Mouse (Mus musculus): ENCODE measurements at regions not wholly inside any gene's neighbourhood (a gene's known extent, or its start where the extent isn't known, plus 50 kb on each side); places are given as distances from the start of the nearest gene placed in this dataset.

GRCm38 (mm10) chr11:19595107-19595506, 329.1 kb upstream of the Spred2 start:
- ATAC-seq (ENCODE audit: low read depth): no peak
- Histone ChIP-seq H3K36me3 (no peaks in the 10 kb centered on the region), H3K9me3 (no peaks in the 10 kb centered on the region), H3K4me3 (no peak overlapping the region), H3K27ac (replicated peaks) (no peak overlapping the region), H3K4me1 (replicated peaks) (no peaks in the 10 kb centered on the region), H3K27me3 (no peaks in the 10 kb centered on the region), H3K9ac (no peak overlapping the region), H3K4me2 (no peak overlapping the region)
- 84% methylated on average over 4 of the region's 4 CpGs for WGBS

GRCm38 (mm10) chr11:19596336-19596735, 327.8 kb upstream of the Spred2 start:
- no peaks in the 10 kb centered on the region for H3K4me1 ChIP-seq (replicated peaks)

GRCm38 (mm10) chr11:19599433-19599832, 324.7 kb upstream of the Spred2 start:
- Histone ChIP-seq H3K27ac (replicated peaks) (no peak overlapping the region), H3K9me3 (no peaks in the 10 kb centered on the region), H3K4me2 (no peak overlapping the region), H3K9ac (no peak overlapping the region), H3K36me3 (no peaks in the 10 kb centered on the region), H3K4me1 (replicated peaks) (no peaks in the 10 kb centered on the region), H3K4me3 (no peak overlapping the region), H3K27me3 (no peaks in the 10 kb centered on the region)
- WGBS: 70% methylated on average over 9 of the region's 9 CpGs
- no peak for ATAC-seq (ENCODE audit: low read depth)

More at GRCm38 (mm10) chr11:19596336-19596735, 327.8 kb upstream of the Spred2 start:
- Histone ChIP-seq H3K4me2 (no peak overlapping the region), H3K27ac (replicated peaks) (no peak overlapping the region), H3K9me3 (no peaks in the 10 kb centered on the region), H3K27me3 (no peaks in the 10 kb centered on the region), H3K4me3 (no peak overlapping the region), H3K36me3 (no peaks in the 10 kb centered on the region), H3K9ac (no peak overlapping the region)
- ATAC-seq (ENCODE audit: low read depth): no peak

- 79% methylated on average over 15 of the region's 15 CpGs for WGBS
- Histone ChIP-seq H3K27me3 (no peaks in the 10 kb centered on the region), H3K36me3 (no peaks in the 10 kb centered on the region), H3K4me3 (no peak overlapping the region), H3K9ac (no peak overlapping the region), H3K9me3 (no peaks in the 10 kb centered on the region), H3K4me1 (replicated peaks) (no peaks in the 10 kb centered on the region; the same call in 1 of the 2 replicates), H3K4me2 (no peak overlapping the region), H3K27ac (replicated peaks) (no peak overlapping the region)
- ATAC-seq (ENCODE audit: low read depth): no peak
Observed at GRCm38 (mm10) chr11:19601216-19601938, 322.8 kb upstream of the Spred2 start.

- WGBS: 89% methylated on average over 5 of the region's 5 CpGs
- Histone ChIP-seq H3K36me3 (no peaks in the 10 kb centered on the region), H3K9ac (no peak overlapping the region), H3K4me2 (no peak overlapping the region), H3K4me1 (replicated peaks) (no peaks in the 10 kb centered on the region; the same call in 1 of the 2 replicates), H3K27me3 (no peaks in the 10 kb centered on the region), H3K4me3 (no peak overlapping the region), H3K27ac (replicated peaks) (no peak overlapping the region), H3K9me3 (no peaks in the 10 kb centered on the region)
- no peak for ATAC-seq (ENCODE audit: low read depth)
Observed at GRCm38 (mm10) chr11:19602496-19602895, 321.7 kb upstream of the Spred2 start.

- H3K4me1 ChIP-seq (replicated peaks): peaks cover 4% of the 10 kb centered on the region; the same call in 1 of the 2 replicates
- no peaks in the 10 kb centered on the region for H3K9me3 ChIP-seq
- peak overlapping the region; percentile 64 for H3K27ac ChIP-seq (replicated peaks)
- H3K4me3 ChIP-seq: no peak overlapping the region
- ATAC-seq (ENCODE audit: low read depth): no peak
- H3K4me2 ChIP-seq: no peak overlapping the region
- H3K27me3 ChIP-seq: no peaks in the 10 kb centered on the region
- H3K9ac ChIP-seq: no peak overlapping the region
- no peaks in the 10 kb centered on the region for H3K36me3 ChIP-seq
- WGBS: 65% methylated on average over 4 of the region's 4 CpGs
Observed at GRCm38 (mm10) chr11:19605602-19606001, 318.6 kb upstream of the Spred2 start.

- Histone ChIP-seq H3K9me3 (no peaks in the 10 kb centered on the region), H3K27ac (replicated peaks) (no peak overlapping the region), H3K36me3 (no peaks in the 10 kb centered on the region), H3K4me2 (no peak overlapping the region), H3K4me1 (replicated peaks) (peaks cover 4% of the 10 kb centered on the region; the same call in 1 of the 2 replicates), H3K27me3 (no peaks in the 10 kb centered on the region), H3K9ac (no peak overlapping the region), H3K4me3 (no peak overlapping the region)
- ATAC-seq (ENCODE audit: low read depth): no peak
- 94% methylated on average over 8 of the region's 8 CpGs for WGBS
Observed at GRCm38 (mm10) chr11:19606943-19607342, 317.2 kb upstream of the Spred2 start.

GRCm38 (mm10) chr11:19607941-19608340, 316.2 kb upstream of the Spred2 start:
- no peaks in the 10 kb centered on the region for H3K36me3 ChIP-seq

GRCm38 (mm10) chr11:19608523-19608922, 315.7 kb upstream of the Spred2 start:
- no peaks in the 10 kb centered on the region for H3K9me3 ChIP-seq
- H3K4me3 ChIP-seq: no peak overlapping the region
- no peak overlapping the region for H3K4me2 ChIP-seq
- no peak overlapping the region for H3K9ac ChIP-seq
- no peaks in the 10 kb centered on the region for H3K36me3 ChIP-seq
- 84% methylated on average over 4 of the region's 4 CpGs for WGBS
- H3K27ac ChIP-seq (replicated peaks): no peak overlapping the region
- no peaks in the 10 kb centered on the region for H3K27me3 ChIP-seq
- no peak for ATAC-seq (ENCODE audit: low read depth)
- peaks cover 4% of the 10 kb centered on the region; the same call in 1 of the 2 replicates for H3K4me1 ChIP-seq (replicated peaks)

More at GRCm38 (mm10) chr11:19607941-19608340, 316.2 kb upstream of the Spred2 start:
- no peaks in the 10 kb centered on the region for H3K9me3 ChIP-seq
- H3K27me3 ChIP-seq: no peaks in the 10 kb centered on the region
- H3K9ac ChIP-seq: no peak overlapping the region
- no peak overlapping the region for H3K4me3 ChIP-seq
- H3K27ac ChIP-seq (replicated peaks): no peak overlapping the region
- ATAC-seq (ENCODE audit: low read depth): no peak
- H3K4me2 ChIP-seq: no peak overlapping the region
- H3K4me1 ChIP-seq (replicated peaks): peaks cover 4% of the 10 kb centered on the region; the same call in 1 of the 2 replicates

- no peaks in the 10 kb centered on the region for H3K36me3 ChIP-seq
- ATAC-seq (ENCODE audit: low read depth): peak; percentile 63; the same call in 1 of the 2 replicates
- peaks cover 4% of the 10 kb centered on the region; the same call in 1 of the 2 replicates for H3K4me1 ChIP-seq (replicated peaks)
- no peaks in the 10 kb centered on the region for H3K9me3 ChIP-seq
- H3K4me3 ChIP-seq: no peak overlapping the region
- no peaks in the 10 kb centered on the region for H3K27me3 ChIP-seq
- no peak overlapping the region for H3K4me2 ChIP-seq
- 0 out of 2 replicates have a peak overlapping the region, but pooled peaks have one; percentile 6 for H3K27ac ChIP-seq (replicated peaks)
- no peak overlapping the region for H3K9ac ChIP-seq
- WGBS: 52% methylated on average over 6 of the region's 6 CpGs
Observed at GRCm38 (mm10) chr11:19610559-19610958, 313.6 kb upstream of the Spred2 start.

GRCm38 (mm10) chr11:19611217-19611616, 313.0 kb upstream of the Spred2 start:
- Histone ChIP-seq H3K27me3 (no peaks in the 10 kb centered on the region), H3K27ac (replicated peaks) (0 out of 2 replicates have a peak overlapping the region, but pooled peaks have one; percentile 6), H3K9me3 (no peaks in the 10 kb centered on the region), H3K36me3 (no peaks in the 10 kb centered on the region), H3K4me1 (replicated peaks) (peaks cover 4% of the 10 kb centered on the region; the same call in 1 of the 2 replicates), H3K4me2 (no peak overlapping the region), H3K4me3 (no peak overlapping the region), H3K9ac (no peak overlapping the region)
- WGBS: 87% methylated on average over 4 of the region's 4 CpGs
- no peak for ATAC-seq (ENCODE audit: low read depth)

- no peaks in the 10 kb centered on the region for H3K4me1 ChIP-seq (replicated peaks)
- no peak overlapping the region for H3K4me3 ChIP-seq
- no peaks in the 10 kb centered on the region for H3K27me3 ChIP-seq
- H3K4me2 ChIP-seq: no peak overlapping the region
- H3K27ac ChIP-seq (replicated peaks): no peak overlapping the region
- no peaks in the 10 kb centered on the region for H3K9me3 ChIP-seq
- H3K9ac ChIP-seq: no peak overlapping the region
- WGBS: 59% methylated on average over 4 of the region's 4 CpGs
- H3K36me3 ChIP-seq: no peaks in the 10 kb centered on the region
- ATAC-seq (ENCODE audit: low read depth): no peak
Observed at GRCm38 (mm10) chr11:19616520-19616919, 307.7 kb upstream of the Spred2 start.

GRCm38 (mm10) chr11:19619494-19619893, 304.7 kb upstream of the Spred2 start:
- ATAC-seq (ENCODE audit: low read depth): no peak
- Histone ChIP-seq H3K27ac (replicated peaks) (no peak overlapping the region), H3K4me1 (replicated peaks) (no peaks in the 10 kb centered on the region), H3K4me2 (no peak overlapping the region), H3K27me3 (no peaks in the 10 kb centered on the region), H3K4me3 (no peak overlapping the region), H3K9ac (no peak overlapping the region), H3K9me3 (0 out of 2 replicates have a peak, but pooled peaks cover 6% of the 10 kb centered on the region), H3K36me3 (no peaks in the 10 kb centered on the region)
- 82% methylated on average over 13 of the region's 13 CpGs for WGBS
